Mouse (Mus musculus): Measurements from ENCODE around the gene Tspan2.

The Tspan2 gene

DNA sequence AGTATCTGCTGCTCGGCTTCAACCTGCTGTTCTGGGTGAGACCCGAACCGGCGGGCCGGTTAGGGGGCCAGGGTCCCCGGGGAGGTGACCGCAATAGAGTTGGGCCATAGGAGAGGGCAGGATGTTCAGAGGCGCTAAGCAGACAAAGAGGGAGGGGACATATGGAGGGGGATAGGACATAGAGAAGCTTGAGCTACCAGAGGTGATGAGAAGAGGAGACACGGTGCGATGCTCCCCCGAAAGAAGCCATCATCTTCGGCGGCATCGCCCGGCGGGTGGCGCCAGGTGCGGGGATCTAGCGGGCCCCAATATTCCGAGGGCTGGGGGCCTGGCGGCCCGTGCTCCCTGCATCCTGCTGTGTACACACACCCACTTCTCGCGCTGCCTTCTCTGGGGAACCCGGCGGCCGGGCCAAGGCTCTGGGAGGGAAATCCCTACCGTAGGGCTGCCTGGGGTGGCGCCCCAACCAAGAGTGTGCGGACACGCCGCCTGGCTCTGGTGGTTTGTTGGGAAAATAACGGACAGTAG lies 766 bp downstream of the Tspan2 start:
- DNase-seq: peak; percentile 77 to 78

DNA sequence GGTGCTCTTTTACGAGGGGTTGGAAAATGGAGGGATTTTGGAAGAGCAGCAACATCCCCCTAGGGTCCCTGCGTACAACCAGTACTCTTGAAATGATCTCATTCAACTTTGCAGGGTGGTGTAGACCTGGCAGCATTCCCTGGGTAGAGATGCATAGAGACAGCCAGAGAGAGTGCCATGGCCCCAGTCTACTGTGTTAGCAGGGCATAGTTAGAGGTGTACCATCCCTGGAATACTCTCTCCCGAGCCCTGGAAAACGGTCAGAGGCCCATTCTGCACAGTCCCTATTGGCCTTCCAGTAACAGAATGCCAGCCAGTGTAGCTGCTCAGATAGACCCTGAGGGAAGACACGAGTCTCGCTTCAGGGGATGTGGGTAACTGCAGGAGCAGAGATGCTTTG lies 1.3 kb downstream of the Tspan2 start:
- no peak for DNase-seq

- no peak for DNase-seq
These were observed 2.1 kb downstream of the Tspan2 start for GRCm38 (mm10) chr3:102736436-102736835.

DNA sequence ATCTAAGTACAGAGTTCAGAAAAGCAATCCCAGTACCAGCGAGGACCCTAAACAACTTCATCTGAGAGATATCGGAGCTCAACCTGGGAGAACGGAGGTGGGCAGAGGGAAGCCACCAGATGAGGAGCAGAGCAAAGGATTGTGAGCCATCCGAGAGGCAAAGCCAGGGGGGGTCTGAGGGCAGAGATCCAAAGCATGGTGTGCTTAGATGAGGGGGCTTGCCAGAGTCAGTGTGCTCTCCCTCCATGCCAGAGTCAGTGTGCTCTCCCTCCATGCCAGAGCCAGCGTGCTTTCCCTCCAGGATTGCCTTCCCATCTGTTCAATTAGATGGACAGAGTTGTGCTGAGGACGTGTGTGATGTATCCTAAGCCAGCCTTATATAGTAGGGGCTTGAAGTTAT lies 2.8 kb downstream of the Tspan2 start:
- DNase-seq: no peak

DNA sequence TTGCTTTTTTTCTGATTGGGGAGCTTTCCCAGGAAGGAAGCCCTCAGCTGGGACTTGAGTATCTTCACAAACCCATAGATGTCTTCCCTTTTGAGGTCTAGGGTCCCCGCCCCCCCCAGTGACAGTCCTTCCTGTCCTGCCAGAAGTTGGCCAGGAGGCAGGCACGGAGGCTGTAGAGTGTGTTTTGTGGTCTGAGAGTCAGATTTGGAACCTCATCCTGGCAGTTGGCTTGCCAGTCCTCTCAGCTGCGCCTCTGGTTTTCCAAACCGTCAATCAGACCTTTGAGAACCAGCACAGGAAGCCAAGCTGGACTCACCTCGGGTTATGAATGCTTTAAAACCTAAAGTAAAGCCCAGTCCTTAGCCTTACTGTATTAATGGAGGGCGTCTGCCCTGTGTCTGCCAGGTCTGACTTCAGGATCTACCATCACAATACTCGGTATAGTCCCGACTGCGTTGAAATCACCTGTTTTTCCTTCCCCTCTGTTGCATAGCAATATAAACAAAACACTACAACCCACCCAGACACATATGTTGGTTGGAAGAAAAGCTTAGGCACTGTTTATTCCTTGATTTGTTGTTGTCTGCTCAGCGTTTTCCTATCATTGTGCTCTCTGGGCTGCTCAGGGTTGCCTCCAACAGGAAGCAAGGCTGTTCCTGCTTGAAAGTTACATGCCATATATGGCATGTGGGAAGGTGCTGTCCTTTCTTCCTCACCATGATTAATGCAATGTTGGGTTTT lies 4.0 kb downstream of the Tspan2 start:
- peak; percentile 41 to 46 for DNase-seq

DNA sequence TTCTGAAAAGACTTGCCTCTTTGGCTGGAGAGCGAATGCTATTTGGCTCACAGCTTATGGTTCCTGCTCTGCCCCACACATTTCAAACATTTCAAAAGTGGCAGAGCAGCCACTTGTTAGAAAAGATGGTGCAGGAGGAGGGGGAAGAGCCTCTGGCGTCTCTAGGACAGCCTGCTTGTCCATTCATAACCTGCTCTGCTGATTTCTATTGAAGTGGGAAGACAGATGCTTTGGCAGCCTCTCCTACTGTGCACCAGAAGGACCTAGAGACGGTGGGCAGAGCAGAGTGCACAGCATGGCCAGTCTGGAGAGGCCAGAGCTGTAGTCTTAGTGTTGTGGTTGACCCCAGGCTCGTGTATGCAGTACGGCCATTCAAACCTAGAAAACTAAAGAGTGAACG lies 4.6 kb downstream of the Tspan2 start:
- DNase-seq: no peak

DNA sequence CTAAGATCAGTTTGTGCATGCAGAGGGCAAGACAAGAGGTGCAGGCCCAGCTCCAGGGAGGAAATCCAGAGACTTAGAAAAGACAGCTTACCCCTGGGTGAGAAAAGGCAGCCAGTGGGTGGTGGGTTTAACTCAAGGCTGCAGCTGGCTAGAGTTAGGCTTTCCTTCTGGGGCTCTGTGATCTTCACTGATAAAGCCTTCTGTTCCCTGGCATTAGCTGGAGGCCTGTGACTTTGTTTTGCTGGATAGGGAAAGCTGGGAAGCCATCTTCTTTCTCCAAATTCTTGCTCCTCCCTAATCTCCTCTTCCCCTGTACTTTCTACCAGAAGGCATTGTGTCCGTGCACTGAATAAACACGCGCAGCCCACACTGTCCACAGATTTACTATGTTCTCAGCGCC lies 8.4 kb downstream of the Tspan2 start:
- no peak for DNase-seq

DNA sequence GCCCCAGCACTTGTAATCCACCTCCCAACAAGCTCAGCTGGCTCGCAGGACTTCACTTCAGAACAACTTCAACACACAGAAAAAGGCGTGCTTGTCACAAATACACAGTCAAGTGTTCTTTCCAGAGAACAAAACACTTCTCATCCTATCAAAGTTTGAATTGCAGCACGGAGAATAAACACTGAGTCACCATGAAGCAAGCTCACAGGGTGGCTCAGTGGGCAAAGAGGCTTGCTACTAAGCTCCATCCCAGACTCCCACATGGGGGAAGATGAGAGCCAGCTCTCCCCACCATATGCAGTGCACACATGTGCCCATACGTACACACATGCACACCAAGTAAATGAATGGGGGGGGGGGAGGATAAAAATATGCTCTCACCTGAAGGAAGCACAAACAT lies 8.9 kb downstream of the Tspan2 start:
- DNase-seq: no peak

DNA sequence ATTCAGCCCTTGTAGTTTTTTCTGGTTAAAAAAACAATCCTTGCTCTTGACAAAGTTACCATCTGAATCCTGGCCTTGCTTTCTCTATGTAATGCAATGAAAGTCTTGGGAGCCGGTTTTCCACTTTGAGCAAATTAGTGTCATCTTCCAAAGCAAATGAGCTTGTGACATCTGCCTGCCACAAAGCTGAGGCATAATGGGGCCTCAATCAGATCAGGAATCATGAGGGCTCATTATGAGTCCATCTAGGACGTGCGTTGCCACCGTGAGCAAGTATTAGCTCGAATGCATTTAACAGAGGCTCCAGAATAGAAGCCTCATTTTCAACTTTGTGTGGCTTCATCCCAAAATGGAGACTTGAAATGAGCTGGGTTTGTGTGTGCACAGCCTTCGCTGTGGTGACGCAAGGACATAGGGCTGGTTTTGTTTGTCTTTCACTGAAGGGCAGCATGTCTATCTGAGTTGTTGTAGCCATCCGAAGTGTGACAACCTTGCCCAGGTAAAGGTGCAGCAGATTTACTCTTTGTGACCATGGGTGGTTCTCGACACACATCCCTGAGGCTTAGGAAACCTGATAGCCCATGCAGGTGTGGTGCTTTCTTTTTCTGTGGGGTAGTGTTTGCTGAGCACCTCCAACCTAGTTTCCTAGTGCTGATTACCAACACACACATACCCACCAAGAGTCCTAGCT lies 9.6 kb downstream of the Tspan2 start:
- no peak for DNase-seq

DNA sequence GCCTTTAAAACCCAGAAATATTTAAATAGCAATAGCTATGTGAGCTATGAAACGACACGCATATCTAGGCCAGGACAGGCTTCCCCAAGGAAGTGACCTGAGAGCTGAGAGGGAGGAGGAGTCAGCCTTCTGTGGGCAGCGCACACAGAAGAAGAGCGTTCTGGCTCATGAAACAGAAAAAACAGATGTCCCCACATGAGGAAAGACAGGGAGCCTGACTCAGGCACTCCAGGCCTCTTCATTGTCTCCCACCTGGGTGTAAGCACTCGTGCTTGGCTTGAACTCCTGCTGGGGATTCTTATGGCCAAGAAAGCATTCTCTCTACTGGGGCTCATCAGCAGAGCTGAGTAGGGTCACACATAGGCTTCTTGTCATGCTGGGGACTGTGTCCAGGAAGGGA lies 10.3 kb downstream of the Tspan2 start:
- no peak for DNase-seq

DNA sequence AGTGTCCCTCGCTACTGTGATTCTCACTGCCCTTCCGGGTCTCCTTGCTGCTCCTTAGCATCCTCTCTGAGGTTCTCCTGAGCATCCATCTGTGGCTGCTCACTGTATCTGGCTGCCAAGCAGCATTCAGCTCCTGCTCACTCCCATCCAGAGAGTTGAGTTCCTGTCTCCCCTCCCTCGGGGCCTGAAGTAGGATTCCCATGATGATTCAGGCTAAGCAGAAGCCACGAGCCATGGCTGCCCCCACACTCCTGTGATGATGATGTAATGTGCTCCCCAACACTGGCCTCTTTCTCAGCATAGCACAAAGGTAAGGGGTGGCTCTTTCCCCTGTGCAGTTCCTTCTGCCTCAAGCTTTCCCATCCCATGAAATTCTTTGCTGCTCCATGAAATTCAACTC lies 11.8 kb downstream of the Tspan2 start:
- DNase-seq: no peak

DNA sequence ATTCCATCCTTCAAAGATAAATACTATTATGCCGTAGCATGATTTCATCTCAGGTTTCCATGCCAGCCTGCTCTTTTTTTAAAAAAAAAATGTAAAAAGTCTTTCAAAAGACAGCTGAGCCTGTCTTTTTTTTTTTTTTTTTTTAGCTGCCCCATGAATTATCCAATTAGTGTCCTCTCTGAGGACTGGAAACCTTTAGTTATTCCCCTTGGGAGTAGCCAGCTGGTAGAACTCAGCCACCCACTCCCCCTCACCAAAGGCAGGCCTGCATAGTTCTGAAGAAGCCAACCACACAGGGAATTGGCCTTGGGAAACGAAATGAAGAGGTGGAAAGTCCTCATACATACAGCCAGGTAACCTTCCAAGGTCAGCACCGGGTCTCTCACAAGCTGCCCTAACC lies 13.7 kb downstream of the Tspan2 start:
- DNase-seq: no peak

DNA sequence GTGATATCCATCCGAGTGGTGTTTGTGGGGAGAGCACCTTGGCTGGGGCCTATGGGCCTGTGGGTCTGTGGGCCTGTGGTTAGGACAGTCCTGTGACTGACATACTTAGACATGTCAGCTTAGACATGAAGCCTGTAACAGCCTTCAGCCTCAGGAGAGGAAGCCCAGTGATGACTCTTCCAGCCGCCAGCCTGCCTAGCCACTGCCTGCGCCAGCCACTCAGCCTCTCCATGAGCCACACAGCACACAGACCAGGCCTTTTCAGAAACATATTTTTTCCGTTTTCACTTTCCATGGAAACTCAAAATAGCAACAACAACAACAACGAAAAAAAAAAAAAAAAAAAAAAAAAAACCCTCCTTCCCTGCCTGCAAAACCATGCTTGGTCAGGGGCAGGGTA lies 14.4 kb downstream of the Tspan2 start:
- no peak for DNase-seq

DNA sequence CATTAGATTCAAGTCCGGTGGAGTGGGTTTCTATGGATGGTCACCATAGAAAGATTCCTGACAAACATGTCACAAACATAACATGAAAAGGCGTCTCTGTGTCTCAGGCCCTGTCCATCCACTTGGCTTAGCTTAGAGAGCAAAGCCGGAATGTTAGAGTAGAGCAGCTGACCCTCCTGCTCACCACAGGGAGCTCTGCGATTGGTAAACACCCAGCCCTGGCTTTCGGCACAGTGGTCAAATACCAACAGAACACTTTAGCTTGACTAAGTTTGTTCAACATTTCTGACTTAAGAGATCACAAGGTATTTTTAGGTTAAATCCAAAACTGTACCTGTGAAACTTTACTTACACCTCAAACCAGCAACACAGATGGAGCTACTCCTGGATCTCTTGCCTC lies 16.8 kb downstream of the Tspan2 start:
- DNase-seq: no peak

DNA sequence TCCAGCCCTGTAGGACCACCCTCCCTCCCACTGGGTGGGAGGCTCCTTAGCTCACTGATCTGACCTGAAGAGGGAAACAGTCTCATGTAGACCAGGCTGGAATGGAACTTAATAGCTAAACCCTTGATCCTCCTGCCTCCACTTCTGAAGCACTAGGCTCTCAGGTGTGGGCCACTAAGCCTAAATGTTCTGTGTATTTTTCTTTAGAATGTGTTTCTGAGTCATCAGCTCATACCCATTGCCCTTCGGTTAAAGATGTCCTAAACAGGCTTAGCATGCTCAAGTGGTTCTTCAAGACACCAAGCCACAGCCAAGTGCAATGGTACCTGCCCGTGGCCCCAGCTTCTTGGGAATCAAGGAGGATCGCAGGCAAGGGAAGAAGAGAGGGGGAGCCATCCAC lies 17.2 kb downstream of the Tspan2 start:
- DNase-seq: no peak

DNA sequence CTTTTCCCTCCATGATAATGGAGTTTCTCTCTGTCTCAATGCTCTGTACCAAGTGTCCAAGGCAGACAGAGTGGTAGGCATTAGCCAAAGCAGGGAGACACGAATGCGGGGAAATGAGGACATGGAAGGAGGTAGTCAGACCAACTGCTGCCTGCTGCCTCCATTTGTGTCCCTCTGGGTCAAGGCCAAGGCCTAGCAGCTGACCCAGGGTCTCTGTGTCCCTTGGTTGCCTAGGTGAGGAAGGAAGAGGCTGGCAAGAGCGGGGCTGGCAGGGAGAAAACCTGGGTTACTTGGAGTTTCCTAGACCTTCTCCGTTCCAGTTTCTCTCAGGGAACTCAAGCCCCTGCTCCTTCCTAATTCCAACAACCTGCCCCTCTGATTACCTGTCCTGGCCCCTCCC lies 17.7 kb downstream of the Tspan2 start:
- DNase-seq: no peak

- no peak for DNase-seq
These were observed 18.1 kb downstream of the Tspan2 start for GRCm38 (mm10) chr3:102752457-102752856.

DNA sequence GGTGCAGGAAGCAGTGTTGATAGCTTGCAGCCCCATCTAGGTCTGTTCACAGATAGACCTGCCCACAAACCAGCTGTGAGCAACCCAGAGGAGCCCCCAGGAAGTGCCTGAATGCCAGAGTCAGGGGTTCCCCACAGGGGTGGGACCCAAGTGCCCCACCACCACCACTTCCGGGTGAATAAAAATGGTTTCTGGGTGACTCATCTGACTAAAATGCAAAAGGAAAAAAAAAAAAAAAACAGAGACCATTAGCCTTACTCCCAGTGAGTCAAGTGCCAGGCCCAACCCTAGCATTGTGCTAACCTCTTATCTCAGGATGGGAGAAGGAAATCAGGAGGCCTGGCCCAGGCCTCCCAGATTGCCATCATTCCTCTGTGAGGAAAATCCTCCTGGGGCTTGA lies 21.5 kb downstream of the Tspan2 start:
- peak; percentile 66 to 72 for DNase-seq

DNA sequence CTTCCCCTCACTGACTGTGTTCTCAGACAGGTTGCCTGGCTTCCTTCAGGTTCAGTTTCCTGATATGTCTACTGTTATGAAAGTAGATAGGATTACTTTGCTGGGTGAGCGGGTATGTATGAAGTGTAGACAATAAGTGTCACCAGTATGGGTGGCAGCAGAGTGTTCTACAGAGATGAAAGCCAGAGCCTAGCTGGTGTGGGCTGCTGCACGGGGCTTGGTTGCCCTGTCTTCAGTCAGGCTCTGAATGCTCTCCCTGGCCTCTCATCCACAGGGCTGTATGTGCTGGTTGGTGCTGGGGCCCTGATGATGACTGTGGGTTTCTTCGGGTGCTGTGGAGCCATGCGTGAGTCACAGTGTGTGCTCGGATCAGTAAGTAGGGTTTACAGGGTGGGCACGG lies 22.7 kb downstream of the Tspan2 start:
- no peak for DNase-seq

GRCm38 (mm10) chr3:102760236-102760635 lies 25.9 kb downstream of the Tspan2 start:
- no peak for DNase-seq

DNA sequence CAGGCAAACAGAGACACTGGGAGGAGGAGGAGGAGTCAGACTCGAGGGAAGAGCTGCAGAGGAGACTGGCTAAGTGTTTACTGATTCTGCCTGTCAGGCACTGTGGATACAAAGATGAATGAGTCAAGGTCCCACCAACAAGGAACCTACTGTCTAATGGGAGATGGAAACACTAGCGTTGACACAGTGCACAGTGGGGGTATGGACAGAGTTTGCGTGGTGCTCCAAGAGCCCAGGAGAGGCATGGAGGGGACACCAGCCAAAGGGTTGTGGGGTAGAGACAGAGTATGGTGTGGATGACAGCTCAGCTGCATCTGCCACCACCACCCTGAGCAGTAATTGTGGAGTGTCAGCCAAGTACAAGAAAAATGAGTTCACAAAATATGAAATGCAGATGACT lies 28.1 kb downstream of the Tspan2 start:
- DNase-seq: no peak

DNA sequence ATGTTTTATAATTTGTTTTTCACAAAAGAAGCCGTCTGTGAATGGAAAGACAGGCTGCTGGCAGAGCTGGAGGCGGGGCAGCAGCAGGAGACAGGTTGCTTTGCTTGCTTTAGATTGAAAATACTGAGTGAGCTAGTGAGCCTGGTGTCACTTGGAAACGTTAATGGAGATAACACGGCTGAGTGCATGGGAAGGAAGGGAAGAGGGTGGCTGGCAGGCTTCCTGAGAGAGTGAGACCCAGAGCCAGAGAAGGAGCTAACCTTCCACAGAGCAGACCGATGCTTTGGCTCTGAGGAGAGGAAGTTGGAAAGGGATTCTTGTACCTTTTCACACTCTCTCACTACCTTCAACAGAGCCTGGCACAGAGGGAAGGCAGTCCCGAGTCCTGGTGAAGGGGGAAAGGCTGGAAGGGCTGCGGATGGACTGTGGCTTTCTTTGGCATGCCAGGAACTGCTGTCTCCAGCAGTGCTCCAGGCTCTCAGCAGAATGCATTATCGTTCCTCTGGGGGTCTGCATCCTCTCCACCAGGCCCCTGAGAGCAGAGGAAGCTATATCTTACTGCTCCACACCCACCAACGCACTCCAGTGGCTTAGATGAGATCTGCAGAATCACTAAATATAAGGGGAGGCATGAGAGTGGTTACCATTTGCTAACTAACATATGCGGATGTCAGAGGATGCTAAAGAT lies 29.5 kb downstream of the Tspan2 start:
- no peak for DNase-seq

DNA sequence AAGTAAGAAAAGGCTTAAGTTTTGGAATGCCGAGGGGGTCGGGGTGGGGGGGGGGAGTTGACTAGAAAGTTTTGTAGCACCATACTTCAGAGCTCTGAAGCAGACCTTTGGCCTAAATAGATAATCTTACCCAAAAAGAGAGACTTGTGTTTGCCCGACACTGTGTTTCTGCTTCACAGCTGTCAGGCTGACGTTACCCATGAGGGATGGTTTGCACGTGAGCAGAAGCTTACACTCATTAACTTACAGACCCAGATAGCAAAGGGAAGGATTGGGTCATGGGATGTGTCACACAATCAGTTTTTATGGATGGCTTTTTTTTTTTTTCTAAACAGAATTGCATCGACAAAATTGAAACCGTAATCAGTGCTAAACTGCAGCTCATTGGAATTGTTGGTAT lies 30.5 kb downstream of the Tspan2 start:
- DNase-seq: no peak

DNA sequence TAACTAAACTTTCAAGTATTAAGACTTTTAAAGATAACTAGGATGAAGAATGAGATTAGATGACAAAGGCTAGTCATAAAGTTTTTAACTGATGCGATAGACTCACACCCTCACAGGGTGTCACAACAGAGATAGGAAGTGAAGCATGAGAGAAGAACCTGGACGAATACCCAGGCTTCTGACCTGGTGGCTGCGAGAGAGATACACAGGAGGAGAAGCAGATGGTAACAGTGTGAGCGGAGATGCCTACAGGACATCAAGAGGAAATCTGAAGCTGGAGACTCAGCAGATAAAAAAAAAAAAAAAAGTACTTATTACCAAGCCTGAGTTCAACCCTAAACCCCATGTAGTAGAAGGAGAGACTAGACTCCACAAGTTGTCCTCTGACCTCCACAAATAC lies 38.7 kb downstream of the Tspan2 start:
- no peak for DNase-seq
